In genomic region chr12:76795350-76795749, GRCm38 (mm10) we compare ENCODE assay signal across 25 mouse cellular contexts. TPM values are rescaled to one million over a fixed set of nuclear protein-coding genes. Genes with fewer than 3 reads are reported as not detected.
DNase-seq lines count a peak whose midpoint lies in the region; ATAC-seq and TF ChIP-seq lines count a peak whose summit lies in the region.
"Had no signal": no experiment of that assay in that cellular context is flagged by ENCODE, and none has a peak within 500 bp of the region (broad histone marks: within the 10 kb centered on the region; RNA-seq: fewer than 3 reads in every experiment).

Gene Gpx2, minus strand, starts transcription at chr12:76795554.

- H3K4me2 ChIP-seq in intestine, postnatal 0 days (replicated peaks; ENCODE audit: low read depth) = peak within 1 kb of the TSS; percentile 47
- H3K4me2 ChIP-seq: embryonic facial prominence, embryonic 13.5 days; kidney, embryonic 15.5 days had no signal

- 48% methylated on average over 5 of the region's 5 CpGs for WGBS in intestine, postnatal 0 days

- TF ChIP-seq CTCF in intestine, postnatal 0 days (IDR thresholded peaks at IDR 0.05; ENCODE audit: low read depth) = no peak

- intact Hi-C loops in left cerebral cortex, postnatal 25 days (cut with DNase I) = no loop called here

- no peaks in the 10 kb centered on the region for H3K27me3 ChIP-seq in intestine, postnatal 0 days (replicated peaks; ENCODE audit: control insufficient read depth, insufficient read depth, low read length)
- H3K27me3 ChIP-seq: embryonic facial prominence, embryonic 13.5 days; kidney, embryonic 15.5 days had no signal

- peak; percentile 64 for ATAC-seq in intestine, postnatal 0 days
- ATAC-seq: activated CD4-positive, CD25-positive, alpha-beta regulatory T cell, adult 4 months; forebrain, embryonic 16.5 days; liver, postnatal 0 days; midbrain, embryonic 16.5 days had no signal

- H3K27ac ChIP-seq in intestine, postnatal 0 days (ENCODE audit: low read depth, low read length) = peak within 1 kb of the TSS; percentile 11; the same call in 1 of the 2 replicates
- H3K27ac ChIP-seq: embryonic facial prominence, embryonic 13.5 days; heart, embryonic 10.5 days; hindbrain, embryonic 10.5 days; kidney, embryonic 15.5 days had no signal

- H3K4me1 ChIP-seq in intestine, postnatal 0 days (replicated peaks; ENCODE audit: control insufficient read depth, insufficient read depth, low read length) = no peaks in the 10 kb centered on the region; the same call in 1 of the 2 replicates
- H3K4me1 ChIP-seq: embryonic facial prominence, embryonic 13.5 days; kidney, embryonic 15.5 days had no signal

- H3K36me3 ChIP-seq in intestine, postnatal 0 days (ENCODE audit: control insufficient read depth, insufficient read depth) = peaks cover 4% of the 10 kb centered on the region; the same call in 1 of the 2 replicates
- H3K36me3 ChIP-seq: heart, embryonic 10.5 days; hindbrain, embryonic 10.5 days; kidney, embryonic 15.5 days had no signal

- DNase-seq in urinary bladder, adult 2 months (ENCODE audit: low spot score) = no peak
- DNase-seq in urinary bladder, postnatal 25 days (ENCODE audit: low spot score) = no peak
- DNase-seq in lung, postnatal 25 days (ENCODE audit: low spot score) = peak; percentile 55
- no peak for DNase-seq in cerebellum, adult 11 months
- DNase-seq in right cerebral cortex, postnatal 10 days (ENCODE audit: low spot score in 2 of 2) = no peak
- DNase-seq in spleen, postnatal 10 days (ENCODE audit: low spot score in 2 of 2) = no peak
- no peak for DNase-seq in left cerebral cortex, postnatal 25 days (ENCODE audit: low spot score in 2 of 2)
- DNase-seq: adrenal gland, postnatal 10 days; cerebellum, adult 9-11 months; left cerebral cortex, postnatal 4 days; liver; liver, postnatal 0 days; retina, postnatal 1 day; right cerebral cortex, postnatal 4 days had no signal

- H3K9ac ChIP-seq in intestine, postnatal 0 days (ENCODE audit: low read depth, low read length) = no peak within 1 kb of the TSS
- H3K9ac ChIP-seq: embryonic facial prominence, embryonic 13.5 days; kidney, embryonic 15.5 days; liver, postnatal 0 days had no signal

- H3K4me3 ChIP-seq in intestine, postnatal 0 days (ENCODE audit: low read depth, low read length) = peak within 1 kb of the TSS; percentile 34
- H3K4me3 ChIP-seq: embryonic facial prominence, embryonic 13.5 days; heart, embryonic 10.5 days; hindbrain, embryonic 10.5 days; kidney, embryonic 15.5 days had no signal

- no peaks in the 10 kb centered on the region for H3K9me3 ChIP-seq in intestine, postnatal 0 days (ENCODE audit: control insufficient read depth)
- H3K9me3 ChIP-seq: embryonic facial prominence, embryonic 13.5 days; heart, embryonic 10.5 days; hindbrain, embryonic 10.5 days; kidney, embryonic 15.5 days had no signal

RNA-seq across cellular contexts. Expression of gene Gpx2, which starts in this region (rescaled TPM):
- 22.1 and 22.4 TPM in 2 replicates for polyA plus RNA-seq in urinary bladder, adult 2 months (2012; rRNA removed)
- 132 and 148 TPM in 2 replicates for polyA plus RNA-seq in intestine, postnatal 0 days (2015; fragmentation: Nextera tagmentation; extraction: Ambion mirVana)
- total RNA-seq in left cerebral cortex, postnatal 25 days (2021) = under 1 TPM; 0.14 TPM
- total RNA-seq: adrenal gland, postnatal 10 days; CH12.LX; gastrocnemius, postnatal 4 days; left cerebral cortex, postnatal 4 days had no signal
- polyA plus RNA-seq: activated CD4-positive, CD25-positive, alpha-beta regulatory T cell, adult 4 months; heart, postnatal 0 days; hindbrain, embryonic 10.5 days; kidney, embryonic 15.5 days had no signal
